Mouse (Mus musculus) neutrophil, adult 83 days (primary cell): ENCODE data around the gene Dusp7. TPM values are rescaled to one million over a fixed set of nuclear protein-coding genes. Genes with fewer than 3 reads are reported as not detected.

Experiments used
- total RNA-seq, 2 experiments: library from RNA; stranded (reverse); gene quantifications; one replicate each; pipeline ENCODE4 v1.2.4; 2023

The Dusp7 gene
- total RNA-seq: 10 to 100 TPM; 22.1 to 25.2 TPM

DNA sequence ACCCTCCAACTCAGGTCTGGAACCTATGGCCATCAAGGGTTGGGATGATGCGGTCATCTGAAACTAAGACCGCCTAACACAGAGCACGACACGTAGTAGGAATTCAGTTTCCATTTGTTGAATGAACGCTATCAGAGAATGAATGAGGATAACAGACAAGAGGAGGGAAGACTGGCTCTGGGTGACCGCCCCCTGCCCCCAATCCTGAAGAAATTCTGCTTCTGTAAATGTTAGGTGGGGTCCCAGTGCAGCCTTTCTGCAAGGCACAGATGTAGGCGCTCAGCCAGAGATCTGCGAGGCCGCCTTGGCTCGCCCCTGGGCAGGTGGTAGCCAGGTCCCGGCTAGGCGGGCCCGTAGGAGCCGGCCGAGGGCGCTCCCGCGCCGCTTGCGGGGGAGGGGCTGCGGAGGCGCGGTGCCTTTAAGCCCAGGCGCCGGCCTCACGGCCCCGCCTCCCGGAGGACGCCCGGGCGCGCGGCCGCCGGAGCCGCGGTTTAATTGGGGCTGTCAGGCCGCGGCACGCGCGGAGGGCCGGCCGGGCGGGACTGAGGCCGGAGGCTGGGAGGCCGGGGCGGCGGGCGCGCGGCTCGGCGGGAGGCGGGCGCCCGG lies at the start of gene Dusp7:
TSS of gene Dusp7 (plus strand) at position 521 of the 606 bp plus-strand sequence.

Other genes starting within 250 kb of the Dusp7 start
- 1 to 10 TPM; 1.2 to 2.4 TPM for gene Glyctk, start 210.5 kb upstream of the Dusp7 start, total RNA-seq
- 10 to 100 TPM; 57.7 to 62.3 TPM for gene Wdr82, start 197.7 kb upstream of the Dusp7 start, total RNA-seq
- gene Ppm1m, start 168.9 kb upstream of the Dusp7 start, total RNA-seq: 100 to 1,000 TPM; 132 to 139 TPM
- 100 to 1,000 TPM; 166 to 171 TPM for gene Twf2, start 165.5 kb upstream of the Dusp7 start, total RNA-seq
- gene Tlr9, start 146.0 kb upstream of the Dusp7 start, total RNA-seq: 10 to 100 TPM; 14.7 to 15.4 TPM
- gene Alas1, start 120.0 kb upstream of the Dusp7 start, total RNA-seq: 100 to 1,000 TPM; 215 to 220 TPM
- 10 to 100 TPM; 17.3 to 17.5 TPM for gene Poc1a, start 87.6 kb upstream of the Dusp7 start, total RNA-seq
- gene Rpl29, start 60.8 kb downstream of the Dusp7 start, total RNA-seq: 100 to 1,000 TPM; 320 to 397 TPM
- 1 to 10 TPM; 4.6 to 5.3 TPM for gene Acy1, start 69.7 kb downstream of the Dusp7 start, total RNA-seq
- gene Abhd14b, start 78.8 kb downstream of the Dusp7 start, total RNA-seq: 1 to 10 TPM; 1.2 to 1.3 TPM
- 1 to 10 TPM; 1.8 to 1.9 TPM for gene Abhd14a, start 79.0 kb downstream of the Dusp7 start, total RNA-seq
- gene Pcbp4, start 84.7 kb downstream of the Dusp7 start, total RNA-seq: 1 to 10 TPM; 1.6 to 2.2 TPM
- not detected for gene Gpr62, start 97.3 kb downstream of the Dusp7 start, total RNA-seq
- 10 to 100 TPM in 1 of 2 experiments, 1 to 10 TPM in 1; 8.3 to 13.0 TPM for gene Rrp9, start 107.3 kb downstream of the Dusp7 start, total RNA-seq
- gene Parp3, start 108.3 kb downstream of the Dusp7 start, total RNA-seq: 10 to 100 TPM; 12.8 to 18.8 TPM
- gene Iqcf1, start 131.3 kb downstream of the Dusp7 start, total RNA-seq: not detected
- gene Iqcf5, start 145.9 kb downstream of the Dusp7 start, total RNA-seq: not detected
- gene Iqcf3, start 193.0 kb downstream of the Dusp7 start, total RNA-seq: not detected
- not detected for gene Iqcf4, start 202.4 kb downstream of the Dusp7 start, total RNA-seq